Mouse (Mus musculus) midbrain, postnatal 0 days (tissue): ENCODE data around the gene Tnfsf4. TPM values are rescaled to one million over a fixed set of nuclear protein-coding genes. Genes with fewer than 3 reads are reported as not detected.
A peak's percentile ranks its signal among the peaks of the same experiment; 100 is the strongest.

Source experiments
- ATAC-seq: fragments of 200-750 bp; cut with Nextera tagmentation; 2 replicates; pipeline ENCODE4 v1.8.0; 2017; ENCODE audit warnings: moderate number of reproducible peaks, mild to moderate bottlenecking, moderate TSS enrichment, moderate library complexity; ENCODE audit not compliant: low FRiP score
- DNase-seq: peaks from one replicate; pipeline ENCODE4 v3.0.0-alpha.2; 2015; ENCODE audit warnings: low spot score
- H3K27ac ChIP-seq: fragments of 300-500 bp; sonication (generic); 2 replicates; pipeline ENCODE4 v1.5.1; 2014; ENCODE audit warnings: low read depth, mild to moderate bottlenecking, low read length, mixed read lengths
- H3K27me3 ChIP-seq: fragments of 300-500 bp; sonication (generic); 2 replicates; pipeline ENCODE4 v1.6.1; 2014; ENCODE audit warnings: low read length, control low read depth, mixed read lengths; ENCODE audit not compliant: insufficient read depth
- H3K36me3 ChIP-seq: fragments of 300-500 bp; sonication (generic); 2 replicates; pipeline ENCODE4 v1.6.1; 2014; ENCODE audit warnings: low read length, control low read depth, mixed read lengths; ENCODE audit not compliant: insufficient read depth
- H3K4me1 ChIP-seq: fragments of 300-500 bp; sonication (generic); 2 replicates; pipeline ENCODE4 v1.6.1; 2014; ENCODE audit warnings: mild to moderate bottlenecking, control low read depth, antibody characterized with exemption, low read length, mixed read lengths; ENCODE audit not compliant: insufficient read depth
- H3K4me2 ChIP-seq: fragments of 300-500 bp; sonication (generic); 2 replicates; pipeline ENCODE4 v1.6.1; 2014; ENCODE audit warnings: low read depth, mild to moderate bottlenecking, low read length, mixed read lengths; ENCODE audit not compliant: poor library complexity, severe bottlenecking
- H3K4me3 ChIP-seq: fragments of 300-500 bp; sonication (generic); 2 replicates; pipeline ENCODE4 v1.5.1; 2014; ENCODE audit warnings: low read depth, mild to moderate bottlenecking, low read length, moderate library complexity
- H3K9ac ChIP-seq: fragments of 300-500 bp; sonication (generic); replicated peaks from 2 replicates; pipeline ENCODE4 v1.6.1; 2014; ENCODE audit warnings: mild to moderate bottlenecking, low read length, moderate library complexity, mixed read lengths; ENCODE audit not compliant: poor library complexity, severe bottlenecking
- H3K9me3 ChIP-seq: fragments of 300-500 bp; sonication (generic); 2 replicates; pipeline ENCODE4 v1.6.1; 2016; ENCODE audit warnings: low read length, control low read depth
- CTCF ChIP-seq: IDR thresholded peaks from 2 replicates; pipeline ENCODE4 v1.5.1; 2016; ENCODE audit warnings: antibody characterized with exemption, mild to moderate bottlenecking
- WGBS: fragments of 180-500 bp; shearing (Covaris S2); extraction: QIAGEN DNeasy Blood & Tissue Kit; methylation state at CpG from one replicate; pipeline ENCODE4 v1.1.7; 2014; 5-methylcytosine and 5-hydroxymethylcytosine counted together
- polyA plus RNA-seq: library from polyadenylated mRNA; unstranded; fragments of >200 nt; fragmentation: Nextera tagmentation; extraction: Ambion mirVana; gene quantifications from 2 replicates; pipeline ENCODE4 v1.2.1, GENCODE M21; 2015
- total RNA-seq: library from RNA; depleted of rRNA; stranded (reverse); fragments of >200 nt; gene quantifications from 2 replicates; pipeline ENCODE4 v1.2.3, GENCODE M21; 2014

Tnfsf4 gene
- total and polyA plus RNA-seq, 2 experiments from 2014 or later, result not detected

DNA sequence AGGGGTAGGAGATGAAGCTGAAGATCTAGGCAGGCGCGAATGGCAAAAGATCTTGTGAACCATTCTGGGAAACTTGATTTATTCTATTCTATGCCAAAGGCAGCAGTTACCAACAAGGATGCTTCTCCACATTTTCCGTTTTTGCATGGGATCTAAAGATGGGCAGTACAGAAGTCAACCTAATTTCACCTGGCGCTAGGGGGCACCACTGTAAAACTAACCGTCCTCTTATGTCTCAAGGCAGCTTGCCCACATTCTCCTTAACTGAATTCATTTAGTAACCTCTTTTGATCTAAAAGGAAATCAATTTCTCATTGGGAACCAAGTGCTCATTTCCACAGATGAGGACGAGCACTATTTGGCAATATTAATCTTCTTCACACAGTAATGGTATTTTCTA is 4.9 kb downstream of the Tnfsf4 start:
- peak; percentile 62 for TF ChIP-seq CTCF
- WGBS, result 31% methylated on average over 6 of the region's 6 CpGs

DNA sequence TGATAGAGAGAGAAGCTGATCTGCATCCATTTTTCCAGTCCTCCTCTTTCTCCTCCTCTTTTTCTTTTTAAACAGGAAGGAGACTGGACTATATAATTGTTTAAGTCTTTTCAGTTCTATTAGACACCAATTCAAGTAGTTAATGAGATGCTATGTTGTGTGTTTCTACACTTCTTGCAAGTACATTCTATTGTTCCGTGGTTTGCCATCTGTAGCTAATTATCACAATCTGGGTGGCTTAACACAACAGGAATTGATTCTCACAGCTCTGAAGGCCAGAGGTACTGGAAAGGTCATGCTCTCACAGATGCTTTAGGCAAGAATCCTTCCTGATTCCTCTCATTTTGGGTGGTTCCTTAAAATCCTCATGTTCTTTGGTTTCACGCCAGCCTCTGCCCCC is 7.9 kb downstream of the Tnfsf4 start:
- TF ChIP-seq CTCF, result no peak
- Histone ChIP-seq H3K4me3 (no peak overlapping the region), H3K27ac (no peak overlapping the region), H3K36me3 (no peaks in the 10 kb centered on the region), H3K27me3 (no peaks in the 10 kb centered on the region), H3K9me3 (no peaks in the 10 kb centered on the region), H3K9ac (no peak overlapping the region), H3K4me1 (no peaks in the 10 kb centered on the region), H3K4me2 (no peak overlapping the region)
- DNase-seq (no peak), ATAC-seq (no peak)
- 62% methylated on average over 2 of the region's 2 CpGs for WGBS

More for the DNA sequence above, 4.9 kb downstream of the Tnfsf4 start:
- H3K36me3 ChIP-seq, result no peaks in the 10 kb centered on the region
- ATAC-seq, result no peak
- H3K4me1 ChIP-seq, result no peaks in the 10 kb centered on the region
- no peak overlapping the region for H3K9ac ChIP-seq
- no peak overlapping the region for H3K27ac ChIP-seq
- no peak overlapping the region for H3K4me2 ChIP-seq
- peak; percentile 67 for DNase-seq
- H3K27me3 ChIP-seq, result no peaks in the 10 kb centered on the region
- no peak overlapping the region for H3K4me3 ChIP-seq
- no peaks in the 10 kb centered on the region for H3K9me3 ChIP-seq

DNA sequence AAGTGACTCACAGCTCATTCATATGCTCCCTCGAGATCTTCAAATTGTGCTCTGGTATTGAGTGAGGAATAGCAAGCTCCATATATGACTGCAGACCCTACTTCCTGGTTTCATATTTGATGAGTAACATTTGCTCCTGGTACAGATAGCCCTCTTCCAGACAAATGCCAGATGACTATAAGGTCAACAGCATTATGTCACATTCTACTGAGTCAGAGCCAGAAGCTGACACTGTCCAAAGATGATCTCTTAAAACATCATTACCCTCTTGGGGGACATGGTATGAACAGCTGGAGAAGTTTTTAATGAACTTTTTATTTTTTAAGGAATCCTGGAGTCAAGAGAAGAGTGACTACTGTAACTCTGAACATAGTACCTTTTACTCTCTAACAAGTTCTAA is 11.3 kb downstream of the Tnfsf4 start:
- no peaks in the 10 kb centered on the region for H3K36me3 ChIP-seq
- 88% methylated on average over 1 of the region's 1 CpGs for WGBS
- no peaks in the 10 kb centered on the region for H3K27me3 ChIP-seq
- TF ChIP-seq CTCF, result no peak
- no peak overlapping the region for H3K9ac ChIP-seq
- no peaks in the 10 kb centered on the region for H3K4me1 ChIP-seq
- no peak overlapping the region for H3K27ac ChIP-seq
- H3K4me3 ChIP-seq, result no peak overlapping the region
- ATAC-seq (no peak), DNase-seq (no peak)
- no peak overlapping the region for H3K4me2 ChIP-seq
- no peaks in the 10 kb centered on the region for H3K9me3 ChIP-seq

DNA sequence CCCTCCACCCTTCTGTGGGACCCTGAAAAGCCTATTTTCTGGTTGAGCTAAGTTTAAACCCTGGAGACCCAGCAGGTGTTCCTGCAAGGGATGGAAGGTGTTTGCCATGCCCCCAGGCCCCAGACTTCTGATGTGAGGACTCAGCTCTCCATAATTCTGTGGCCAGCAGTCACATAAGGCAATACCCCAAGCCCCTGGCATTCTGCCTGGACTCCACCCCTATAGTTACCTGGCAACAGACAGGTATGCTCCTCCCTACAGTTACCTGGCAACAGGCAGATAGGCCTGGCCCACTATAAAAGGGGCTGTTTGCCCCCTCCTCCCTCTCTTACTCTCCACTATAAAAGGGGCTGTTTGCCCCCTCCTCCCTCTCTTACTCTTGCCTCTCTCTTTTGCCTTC is 24.7 kb downstream of the Tnfsf4 start:
- Histone ChIP-seq H3K27me3 (no peaks in the 10 kb centered on the region), H3K4me2 (no peak overlapping the region), H3K27ac (no peak overlapping the region), H3K9me3 (no peaks in the 10 kb centered on the region), H3K9ac (no peak overlapping the region), H3K4me1 (no peaks in the 10 kb centered on the region), H3K36me3 (no peaks in the 10 kb centered on the region), H3K4me3 (no peak overlapping the region)
- DNase-seq (no peak), ATAC-seq (no peak)
- TF ChIP-seq CTCF, result no peak

DNA sequence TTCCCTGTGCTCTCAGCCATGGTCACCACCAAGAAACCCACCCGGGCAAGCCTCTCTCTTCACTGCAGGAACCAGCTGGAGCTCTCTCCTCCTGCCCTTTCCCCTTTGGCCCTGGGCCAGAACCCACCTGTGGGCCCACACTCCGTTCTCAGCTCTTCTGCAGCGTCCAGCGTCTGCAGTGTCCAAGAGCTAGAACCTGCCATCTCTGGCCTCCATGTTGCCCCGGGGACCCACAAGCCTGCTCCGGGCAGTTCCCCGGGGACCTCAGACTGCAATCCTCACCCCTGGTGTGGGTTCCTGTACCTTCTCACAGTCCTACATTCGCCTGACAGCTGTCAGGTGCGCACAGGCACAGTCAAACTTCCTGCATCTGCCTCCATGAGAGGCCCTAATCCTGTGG is 25.4 kb downstream of the Tnfsf4 start:
- Histone ChIP-seq H3K4me2 (no peak overlapping the region), H3K4me3 (no peak overlapping the region), H3K9ac (no peak overlapping the region), H3K27ac (no peak overlapping the region), H3K4me1 (no peaks in the 10 kb centered on the region), H3K27me3 (no peaks in the 10 kb centered on the region), H3K9me3 (no peaks in the 10 kb centered on the region), H3K36me3 (no peaks in the 10 kb centered on the region)
- DNase-seq, result no peak
- no peak for ATAC-seq
- 88% methylated on average over 9 of the region's 9 CpGs for WGBS
- TF ChIP-seq CTCF, result no peak

DNA sequence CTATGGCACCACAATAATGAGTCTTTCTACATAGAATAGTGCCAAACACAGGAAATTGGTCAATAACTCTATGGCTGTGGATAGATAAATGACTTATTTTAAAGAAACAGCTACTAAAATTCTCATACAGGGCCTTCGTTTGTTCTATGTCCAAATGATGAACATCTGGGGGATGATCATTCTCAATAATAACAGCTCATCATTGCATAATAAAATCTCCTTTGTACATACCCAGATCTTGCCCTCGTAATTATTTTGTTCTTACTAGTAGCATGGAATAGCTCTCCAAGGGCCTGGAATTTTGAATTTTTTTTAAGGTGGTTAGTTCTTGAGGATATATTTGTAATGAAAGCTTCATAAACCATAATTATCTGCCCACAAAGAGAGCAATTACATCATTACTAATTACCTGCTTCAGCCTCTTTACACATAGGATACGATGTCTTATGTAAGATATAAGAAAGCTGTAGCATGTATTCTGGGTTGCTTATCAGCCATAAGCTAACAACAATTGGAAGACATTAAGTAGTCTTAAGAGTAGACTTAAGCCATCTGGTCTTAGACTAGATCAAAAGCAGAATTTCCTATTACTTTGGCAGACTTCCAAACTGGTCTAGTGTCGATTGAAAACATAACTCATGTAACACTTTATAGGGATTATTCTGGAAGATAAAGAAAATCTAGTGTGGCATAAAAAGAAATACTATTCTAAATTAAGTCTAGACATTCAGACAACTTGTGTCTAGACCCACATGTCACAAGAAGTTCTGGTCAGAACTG is 31.3 kb downstream of the Tnfsf4 start:
- Histone ChIP-seq H3K4me2 (no peak overlapping the region), H3K27ac (no peak overlapping the region), H3K4me1 (no peaks in the 10 kb centered on the region), H3K27me3 (no peaks in the 10 kb centered on the region), H3K9ac (no peak overlapping the region), H3K9me3 (no peaks in the 10 kb centered on the region), H3K36me3 (no peaks in the 10 kb centered on the region), H3K4me3 (no peak overlapping the region)
- DNase-seq, result no peak
- no peak for ATAC-seq
- WGBS, result 75% methylated on average over 4 of the region's 4 CpGs
- TF ChIP-seq CTCF, result no peak
